Mouse (Mus musculus): ENCODE results near the gene Efcab12.

- TF ChIP-seq NRF1 (IDR thresholded peaks at IDR 0.05; ENCODE audit: low read depth, low read length) (no peak), SMC3 (IDR thresholded peaks at IDR 0.05; ENCODE audit: low read depth, low read length) (no peak), HCFC1 (IDR thresholded peaks at IDR 0.05; ENCODE audit: low read depth, low read length) (no peak), CTCF (conservative IDR thresholded peaks at IDR 0.05 in 1 of 2, IDR thresholded peaks at IDR 0.05 in 1 of 2; ENCODE audit: low read depth in 2 of 2, low read length in 2 of 2) (no peak), ZMIZ1 (IDR thresholded peaks at IDR 0.05; ENCODE audit: low read depth, low read length) (no peak), MAX (IDR thresholded peaks at IDR 0.05; ENCODE audit: low read length) (no peak), MAFK (IDR thresholded peaks at IDR 0.05; ENCODE audit: insufficient replicate concordance, low read length) (no peak), POLR2AphosphoS2 (IDR thresholded peaks at IDR 0.05; ENCODE audit: low read depth, low read length) (no peak)
These were observed 23.2 kb downstream of the Efcab12 start for GRCm38 (mm10) chr6:115815041-115815440.

All from CH12.LX (cell line).